8 mouse cellular contexts compared by ENCODE assay signal in genomic region chr2:133020173-133020837, GRCm38 (mm10).
DNase-seq lines count a peak whose midpoint lies in the region; ATAC-seq and TF ChIP-seq lines count a peak whose summit lies in the region.

No protein-coding gene starts in this region.

- H3K36me3 ChIP-seq in kidney, adult 2 months (ENCODE audit: control insufficient read depth, insufficient read depth, low read length), result no peaks in the 10 kb centered on the region
- H3K36me3 ChIP-seq in limb, embryonic 10.5 days, result no peaks in the 10 kb centered on the region
- H3K36me3 ChIP-seq in midbrain, embryonic 16.5 days (ENCODE audit: control insufficient read depth, insufficient read depth, low read length), result no peaks in the 10 kb centered on the region

- no peaks in the 10 kb centered on the region for H3K9me3 ChIP-seq in limb, embryonic 10.5 days (replicated peaks)
- H3K9me3 ChIP-seq in midbrain, embryonic 16.5 days (replicated peaks; ENCODE audit: control insufficient read depth, low read length, poor library complexity, severe bottlenecking), result no peaks in the 10 kb centered on the region

- peak overlapping the region; percentile 36 for H3K4me2 ChIP-seq in midbrain, embryonic 16.5 days (ENCODE audit: low read length)

- no peaks in the 10 kb centered on the region for H3K4me1 ChIP-seq in kidney, adult 2 months (ENCODE audit: control insufficient read depth, insufficient read depth, low read length)
- peaks cover 5% of the 10 kb centered on the region; the same call in 1 of the 2 replicates for H3K4me1 ChIP-seq in limb, embryonic 10.5 days
- no peaks in the 10 kb centered on the region for H3K4me1 ChIP-seq in midbrain, embryonic 16.5 days (ENCODE audit: control insufficient read depth, insufficient read depth, low read length)

- TF ChIP-seq POLR2A in kidney, adult 2 months (IDR thresholded peaks at IDR 0.05; ENCODE audit: low read depth, low read length), result no peak

- peak; percentile 85 for TF ChIP-seq CTCF in kidney, adult 2 months (conservative IDR thresholded peaks at IDR 0.05; ENCODE audit: insufficient read depth, insufficient read length, low read depth, low read length)

- WGBS in kidney, adult 2 months, result 19% methylated on average over 11 of the region's 11 CpGs
- WGBS in limb, embryonic 10.5 days, result 23% methylated on average over 11 of the region's 11 CpGs
- 21% methylated on average over 11 of the region's 11 CpGs for WGBS in midbrain, embryonic 16.5 days

- H3K27ac ChIP-seq in kidney, adult 2 months (ENCODE audit: insufficient read depth, low read depth, low read length), result no peak overlapping the region
- no peak overlapping the region for H3K27ac ChIP-seq in limb, embryonic 10.5 days
- no peak overlapping the region for H3K27ac ChIP-seq in midbrain, embryonic 16.5 days (ENCODE audit: low read length)

- no peak overlapping the region for H3K4me3 ChIP-seq in kidney, adult 2 months (ENCODE audit: insufficient read depth, low read depth, low read length)
- H3K4me3 ChIP-seq in limb, embryonic 10.5 days, result peak overlapping the region; percentile 24; the same call in 1 of the 2 replicates
- no peak overlapping the region for H3K4me3 ChIP-seq in midbrain, embryonic 16.5 days (ENCODE audit: low read depth, low read length)

- ATAC-seq in CD4-positive, CD25-positive, alpha-beta regulatory T cell, adult 4 months, result no peak
- ATAC-seq in midbrain, embryonic 16.5 days, result peak; percentile 80; the same call in 1 of the 2 replicates

- no peaks in the 10 kb centered on the region for H3K27me3 ChIP-seq in kidney, adult 2 months (replicated peaks; ENCODE audit: control insufficient read depth, insufficient read depth, low read length)
- no peaks in the 10 kb centered on the region for H3K27me3 ChIP-seq in limb, embryonic 10.5 days (ENCODE audit: low read depth, poor library complexity, severe bottlenecking)
- no peaks in the 10 kb centered on the region for H3K27me3 ChIP-seq in midbrain, embryonic 16.5 days (ENCODE audit: control insufficient read depth, insufficient read depth, low read depth, low read length)

- no peak overlapping the region for H3K9ac ChIP-seq in midbrain, embryonic 16.5 days (ENCODE audit: low read depth, low read length)

- DNase-seq in CD4-positive, CD25-positive, alpha-beta regulatory T cell, adult 2 months (ENCODE audit: low read depth, low spot score), result peak; percentile 52
- DNase-seq in cerebellum, postnatal 4 days (ENCODE audit: low spot score in 2 of 2), result peak; percentile 79 to 82
- DNase-seq in gastrocnemius, adult 8-10 months (ENCODE audit: low spot score in 2 of 2), result peak; percentile 16 to 39
- DNase-seq in kidney, adult 2 months, result peak; percentile 61
- peak; percentile 90 for DNase-seq in limb, embryonic 10.5 days (ENCODE audit: low spot score)
- peak; percentile 14 to 18 for DNase-seq in spleen, postnatal 36 days (ENCODE audit: low spot score in 2 of 2)

Comparison
In these comparisons a context has a peak if more than half of its experiments do, and no peak if none do; other contexts are left out.
1. DNase-seq: peak in every context shown above with its lines; median percentile 90 in limb, embryonic 10.5 days; 80 in cerebellum, postnatal 4 days; 61 in kidney, adult 2 months; 52 in CD4-positive, CD25-positive, alpha-beta regulatory T cell, adult 2 months; 28 in gastrocnemius, adult 8-10 months; 16 in spleen, postnatal 36 days.